Mouse (Mus musculus) kidney, adult 9 months (tissue): ENCODE data around the gene Gm10282.
A peak's percentile ranks its signal among the peaks of the same experiment; 100 is the strongest.

ENCODE experiments used
- DNase-seq: peaks from one replicate; pipeline ENCODE4 v3.0.0; 2022

Gene Gm10282

DNA sequence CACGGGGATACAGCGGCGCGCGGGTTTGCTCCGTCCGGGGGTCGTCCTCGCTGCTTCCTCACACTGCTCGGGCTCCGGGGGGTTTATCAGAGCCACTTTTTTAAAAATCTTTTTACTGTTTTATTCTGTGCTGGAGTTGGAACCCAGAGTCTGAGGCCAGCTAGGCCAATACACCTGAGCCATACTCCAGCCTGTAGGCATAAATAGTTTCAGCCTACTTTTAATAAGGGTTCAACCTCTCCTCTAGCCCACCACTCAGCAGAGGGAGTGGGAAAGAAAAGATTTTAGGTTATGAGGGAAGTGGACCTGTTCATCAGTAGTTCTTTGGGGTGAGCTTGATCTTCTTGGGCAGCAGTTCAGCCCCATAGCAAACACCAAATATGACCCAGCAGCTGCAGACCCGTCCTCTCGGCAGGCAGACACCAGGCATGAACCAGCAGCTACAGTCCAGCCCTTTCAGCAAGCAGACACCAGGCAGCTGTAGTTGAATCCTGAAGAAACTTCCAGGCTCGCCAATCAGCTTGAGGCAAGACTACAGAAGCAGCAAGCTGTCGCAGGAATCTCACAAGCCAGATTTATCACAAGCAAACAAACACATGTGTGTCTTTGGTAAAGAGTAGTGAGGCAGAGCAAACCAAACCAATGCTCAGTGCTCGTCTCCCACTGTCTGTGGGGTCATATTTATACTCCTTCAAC lies at the start of gene Gm10282:
Gene Gm10282, minus strand, starts transcription at position 51 of the 696 bp plus-strand sequence.
- no peak for DNase-seq

DNA sequence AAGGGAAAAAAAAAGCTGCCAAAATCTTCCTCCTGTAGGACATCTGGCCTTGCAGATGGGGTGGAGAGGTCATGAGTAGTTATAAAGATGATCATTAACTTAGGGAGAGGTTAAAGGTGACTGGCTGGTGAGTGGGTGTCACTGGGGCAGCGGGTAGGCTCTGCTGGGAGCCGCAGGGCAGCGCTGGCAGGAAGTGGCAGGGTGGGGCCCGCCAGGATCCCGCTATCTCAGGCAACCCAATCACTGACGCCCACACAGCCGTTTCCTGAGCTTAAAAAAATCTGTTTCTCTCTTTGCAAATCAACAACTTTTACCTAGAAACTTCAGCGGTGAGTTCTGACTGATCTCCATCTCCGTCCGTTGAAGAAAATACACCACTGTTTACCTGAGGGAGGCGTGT lies 49.2 kb upstream of the Gm10282 start:
- peak; percentile 76 for DNase-seq

DNA sequence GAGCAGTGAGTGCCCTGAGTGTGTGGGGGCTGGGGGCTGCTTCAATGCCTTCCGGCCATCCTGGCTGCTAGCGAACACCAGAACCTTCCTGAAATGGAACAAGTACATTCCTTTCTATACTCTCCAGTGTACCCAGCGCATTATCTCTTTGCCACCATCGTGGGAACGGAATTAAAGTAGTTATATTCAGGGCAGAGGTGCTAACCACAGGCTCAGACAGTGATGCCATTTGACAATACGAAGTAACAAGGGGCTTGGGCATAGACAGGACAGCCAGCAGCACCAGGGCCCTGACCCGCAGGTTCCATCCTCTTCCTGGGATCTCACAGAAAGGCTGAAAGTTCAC lies 48.6 kb upstream of the Gm10282 start:
- DNase-seq, result no peak

DNA sequence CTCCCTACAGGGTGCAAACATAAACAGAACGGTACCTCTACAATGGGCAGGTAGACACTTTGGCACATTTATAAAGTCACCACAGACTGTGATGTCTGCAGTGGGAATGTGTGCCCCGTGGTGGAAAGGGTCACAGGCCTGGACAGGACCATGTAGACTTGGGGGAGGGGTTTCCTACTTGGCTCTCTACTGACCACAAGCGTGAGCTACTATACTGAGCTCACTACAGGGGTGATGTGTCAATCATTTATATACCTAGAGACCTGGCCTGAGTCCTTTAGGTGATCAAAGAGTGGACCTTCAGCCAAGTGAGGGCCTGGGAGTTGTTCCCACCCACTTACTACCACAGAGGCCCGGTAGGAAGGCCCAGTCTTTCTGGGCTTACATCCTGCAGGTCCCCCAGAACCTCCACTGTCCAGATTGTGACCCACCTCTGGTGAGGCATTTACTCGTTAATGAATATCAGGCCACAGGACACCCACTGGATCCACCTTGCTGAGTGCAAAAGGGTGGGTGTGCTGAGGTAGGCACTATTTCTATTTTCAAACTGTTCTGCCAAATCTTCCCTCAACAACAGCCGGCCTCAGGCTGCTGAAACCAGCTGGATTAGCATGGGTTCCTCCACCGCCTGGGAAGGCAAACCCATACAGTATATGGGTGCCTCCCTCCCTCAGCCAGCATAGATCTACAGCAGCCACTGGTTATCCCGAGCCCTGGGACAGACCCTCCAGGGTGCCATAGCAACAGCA lies 48.1 kb upstream of the Gm10282 start:
- peak; percentile 73 for DNase-seq

DNA sequence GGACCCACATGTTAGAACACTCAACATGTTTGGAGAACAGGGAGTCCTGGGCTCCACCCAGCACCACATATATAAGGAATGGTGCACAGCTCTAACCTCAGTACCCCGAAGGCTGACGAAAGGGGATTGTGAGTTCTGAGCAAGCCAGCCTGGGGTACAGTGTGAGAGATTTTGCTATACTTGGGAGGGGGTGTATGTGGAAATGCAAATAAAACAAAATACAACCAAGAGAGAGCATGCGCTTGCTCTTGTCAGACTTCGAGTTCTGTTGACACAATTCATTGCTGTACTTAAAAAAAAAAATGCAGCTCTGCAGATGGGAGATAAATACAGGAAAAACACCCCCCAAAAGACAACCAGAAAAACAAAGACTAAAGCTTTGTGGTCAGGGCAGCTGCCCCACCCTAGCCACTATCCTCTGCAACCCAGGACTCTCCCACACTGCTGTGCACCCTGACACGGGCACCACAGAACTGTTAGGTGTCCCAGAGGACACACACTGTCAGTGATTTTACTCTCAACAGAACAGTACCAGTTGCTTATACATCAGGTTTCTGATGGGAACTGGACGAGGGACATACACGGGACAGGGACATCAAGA lies 46.4 kb upstream of the Gm10282 start:
- no peak for DNase-seq

DNA sequence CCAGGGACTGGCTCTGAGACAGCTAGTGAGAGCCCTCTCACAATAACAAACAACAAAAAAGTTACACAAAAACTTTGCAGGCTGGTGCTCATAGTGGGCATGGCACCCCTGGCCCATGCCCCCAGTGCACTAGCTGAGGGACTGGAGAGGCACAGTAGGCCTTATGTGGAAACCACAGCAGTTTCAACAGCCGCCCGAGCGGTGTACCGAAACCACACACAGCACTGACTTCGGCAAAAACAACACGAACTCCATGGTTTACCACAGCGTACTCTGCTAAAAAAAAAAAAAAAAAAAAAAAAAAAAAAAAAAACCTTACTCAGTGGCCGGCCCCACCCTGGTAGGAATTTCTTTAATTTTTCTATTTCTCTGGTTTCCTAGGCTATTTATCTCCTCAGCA lies 45.7 kb upstream of the Gm10282 start:
- no peak for DNase-seq

DNA sequence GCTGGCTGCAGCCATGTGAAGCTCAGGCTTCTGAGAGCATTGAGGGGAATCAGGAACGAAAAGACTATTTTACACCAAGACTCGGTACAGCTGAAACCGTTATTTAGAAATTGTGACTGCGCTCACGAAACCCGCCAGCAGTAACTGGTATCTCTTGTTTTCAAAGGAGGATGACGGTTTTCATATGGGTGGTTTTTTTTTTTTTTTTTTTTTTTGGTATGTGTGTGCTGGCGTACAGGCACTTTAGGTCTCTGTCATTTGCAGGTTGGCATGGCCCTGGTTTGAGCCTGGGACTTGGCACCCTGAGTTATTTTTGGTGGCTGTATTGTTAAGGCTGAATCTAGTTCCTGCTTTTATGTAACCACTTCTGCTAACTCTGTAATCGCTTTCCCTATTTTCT lies 44.8 kb upstream of the Gm10282 start:
- no peak for DNase-seq

DNA sequence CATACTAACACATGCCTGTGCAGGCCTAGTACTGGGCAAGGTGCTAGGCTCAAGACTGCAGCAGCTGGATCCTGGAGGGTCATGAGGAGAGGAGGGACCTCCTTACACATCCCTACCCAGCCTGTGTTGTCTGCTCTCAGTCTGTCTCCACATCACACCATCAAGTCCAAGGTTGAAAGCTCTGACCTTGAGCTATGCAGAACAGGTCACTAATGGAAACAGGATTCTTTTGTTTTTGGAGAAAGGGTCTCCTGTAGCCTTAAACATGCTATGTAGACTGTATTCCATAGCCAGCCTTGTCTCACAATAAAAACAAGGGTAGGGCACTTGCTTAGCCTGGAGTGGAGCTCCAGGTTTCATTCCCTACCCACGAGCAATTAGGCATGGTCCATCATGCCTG lies 43.9 kb upstream of the Gm10282 start:
- no peak for DNase-seq

DNA sequence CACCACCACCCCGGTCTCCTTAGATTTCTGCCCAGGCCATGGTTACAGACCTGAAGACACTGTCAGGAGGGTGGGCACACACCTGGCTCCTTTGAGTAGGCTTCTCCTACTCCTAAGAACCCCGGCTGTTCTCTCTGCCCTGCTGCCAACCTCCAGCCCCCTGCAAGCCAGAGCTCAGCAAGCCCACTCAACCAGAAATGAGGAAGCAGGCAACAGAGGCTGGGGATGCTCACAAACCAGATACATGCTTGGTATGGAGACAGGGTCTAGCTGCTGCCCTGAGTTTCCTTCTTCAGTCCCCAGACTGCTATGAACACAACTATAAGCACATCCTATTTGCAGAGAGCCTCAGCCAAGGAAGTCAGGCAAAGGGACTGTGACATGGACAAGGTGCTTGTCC lies 43.1 kb upstream of the Gm10282 start:
- DNase-seq, result no peak

DNA sequence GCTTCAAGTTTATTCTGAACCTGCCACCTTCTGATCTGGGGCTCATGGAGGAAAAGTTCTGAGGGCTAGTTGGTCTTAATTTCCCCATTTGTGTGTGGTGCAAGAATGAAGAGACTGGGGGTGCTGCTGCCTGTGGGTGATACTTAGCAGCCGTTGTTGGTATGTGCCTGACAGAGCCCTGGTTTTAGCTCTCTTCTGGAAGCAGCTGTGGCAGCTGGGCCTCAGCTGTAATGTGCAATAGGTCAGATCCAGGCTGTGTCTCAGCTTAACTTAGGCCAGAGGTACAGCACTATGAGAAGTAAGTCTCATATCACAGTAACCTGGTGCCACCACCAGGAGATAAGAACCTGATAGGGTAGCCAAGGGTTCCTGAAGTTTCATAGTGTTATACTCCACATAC lies 42.5 kb upstream of the Gm10282 start:
- DNase-seq, result no peak

DNA sequence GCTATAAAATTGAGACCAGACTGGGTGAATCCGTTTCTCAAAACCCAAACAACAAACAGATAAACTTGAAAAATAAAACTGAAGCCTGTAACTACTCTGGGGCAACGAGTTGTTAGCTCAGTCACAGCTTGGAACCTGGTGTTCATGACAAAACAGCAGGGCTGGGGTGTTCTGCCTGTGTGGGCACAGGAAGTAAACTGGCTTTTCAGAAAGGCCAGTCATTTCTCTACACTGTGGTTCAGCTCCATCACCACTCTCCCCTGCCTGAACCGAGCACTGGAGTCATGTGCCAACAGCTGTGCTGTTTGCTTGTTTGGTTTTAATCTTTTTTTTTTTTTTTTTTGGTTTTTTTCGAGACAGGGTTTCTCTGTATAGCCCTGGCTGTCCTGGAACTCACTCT lies 38.7 kb upstream of the Gm10282 start:
- no peak for DNase-seq

DNA sequence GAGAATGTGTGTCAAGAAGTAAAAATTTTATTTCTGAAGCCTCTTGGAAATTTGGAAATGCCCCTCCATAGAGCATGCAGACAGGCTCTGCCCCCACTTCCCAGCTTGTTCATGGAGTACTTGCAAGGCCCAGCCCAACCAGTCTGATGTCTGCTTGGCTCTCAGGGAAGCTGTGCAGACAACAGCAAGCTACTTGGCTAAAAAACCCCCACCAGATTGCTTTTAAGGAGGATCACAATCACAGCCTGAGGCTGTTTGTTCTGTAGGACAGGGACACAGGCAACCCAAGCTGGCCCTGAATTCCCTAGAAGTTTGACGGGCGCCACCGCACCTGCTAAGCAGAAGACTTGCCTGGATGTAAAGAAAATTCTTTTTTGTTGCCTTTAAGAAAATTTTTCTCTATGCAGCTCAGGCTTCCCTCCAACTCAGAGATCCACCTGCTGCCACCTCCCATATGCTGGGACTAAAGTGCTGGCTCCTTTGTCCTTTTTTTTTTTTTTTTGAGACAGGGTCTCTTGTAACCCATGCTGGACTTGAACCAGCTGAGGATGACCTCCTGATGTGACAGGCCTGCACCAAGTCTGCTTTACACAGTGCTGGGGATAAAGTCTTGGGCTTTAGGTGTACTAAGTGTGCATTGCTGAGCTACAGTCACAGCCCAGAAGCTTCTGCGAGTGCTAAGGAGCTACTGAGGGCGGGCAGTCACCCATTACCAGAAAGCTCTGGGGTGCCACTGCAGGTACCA lies 37.7 kb upstream of the Gm10282 start:
- DNase-seq, result no peak

DNA sequence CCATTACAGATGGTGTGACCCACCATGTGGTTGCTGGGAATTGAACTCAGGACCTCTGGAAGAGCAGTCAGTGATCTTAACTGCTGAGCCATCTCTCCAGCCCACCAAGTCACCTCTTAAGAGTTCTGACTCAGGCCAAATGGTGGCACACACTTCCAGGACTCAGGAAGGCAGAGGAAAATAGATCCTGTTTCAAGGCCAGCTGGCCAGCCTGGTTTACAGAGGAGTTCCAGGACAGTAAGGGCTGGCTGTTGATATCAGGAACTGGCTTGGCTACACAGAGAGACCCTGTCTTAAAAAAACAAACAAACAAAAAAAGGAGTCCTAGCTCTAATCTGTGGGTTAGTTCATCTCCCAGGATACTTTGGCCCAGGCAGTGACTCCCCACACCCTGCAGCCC lies 32.0 kb upstream of the Gm10282 start:
- DNase-seq, result no peak

DNA sequence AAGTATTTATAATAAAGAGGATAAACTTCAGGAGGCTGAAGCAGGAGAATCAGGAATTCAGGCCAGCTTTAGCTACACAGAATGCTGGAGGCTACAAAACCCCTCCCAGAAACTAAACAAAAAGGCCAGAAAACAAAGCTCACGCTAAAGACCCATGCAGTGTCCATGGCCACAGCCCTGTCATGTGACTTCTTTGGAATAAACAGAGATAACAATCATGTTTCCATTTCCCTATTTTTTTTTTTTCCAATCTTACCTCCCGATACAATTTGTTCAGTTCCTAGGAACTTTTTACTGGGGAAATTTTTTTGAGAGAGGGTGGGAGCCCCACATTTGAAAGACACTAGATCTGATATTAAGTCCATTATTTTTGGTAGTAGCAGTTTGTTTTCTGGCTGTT lies 31.2 kb upstream of the Gm10282 start:
- peak; percentile 50 for DNase-seq

DNA sequence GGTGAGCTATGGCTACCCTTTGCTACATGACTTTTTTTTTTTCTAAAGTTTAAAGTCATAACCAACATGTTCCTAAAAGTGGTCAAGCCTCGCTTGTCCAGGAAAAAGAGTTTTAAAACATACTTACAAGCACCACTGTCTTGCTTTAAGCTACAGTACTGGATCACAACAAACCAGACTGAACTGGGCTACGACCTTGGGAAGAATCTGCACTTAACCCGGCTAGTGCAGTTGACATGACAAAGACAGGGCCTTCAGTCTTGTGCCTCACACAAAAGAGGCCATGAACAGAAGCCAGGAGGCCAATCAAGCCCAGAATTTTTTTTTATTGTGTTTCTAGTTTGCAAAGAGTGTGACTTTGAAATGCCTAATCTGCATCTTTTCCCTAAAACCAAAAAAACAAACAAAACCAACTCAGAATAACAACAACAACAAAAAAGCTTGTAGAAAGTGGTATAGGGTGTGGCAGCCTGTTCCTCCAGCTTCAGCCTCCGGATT lies 29.1 kb upstream of the Gm10282 start:
- no peak for DNase-seq

DNA sequence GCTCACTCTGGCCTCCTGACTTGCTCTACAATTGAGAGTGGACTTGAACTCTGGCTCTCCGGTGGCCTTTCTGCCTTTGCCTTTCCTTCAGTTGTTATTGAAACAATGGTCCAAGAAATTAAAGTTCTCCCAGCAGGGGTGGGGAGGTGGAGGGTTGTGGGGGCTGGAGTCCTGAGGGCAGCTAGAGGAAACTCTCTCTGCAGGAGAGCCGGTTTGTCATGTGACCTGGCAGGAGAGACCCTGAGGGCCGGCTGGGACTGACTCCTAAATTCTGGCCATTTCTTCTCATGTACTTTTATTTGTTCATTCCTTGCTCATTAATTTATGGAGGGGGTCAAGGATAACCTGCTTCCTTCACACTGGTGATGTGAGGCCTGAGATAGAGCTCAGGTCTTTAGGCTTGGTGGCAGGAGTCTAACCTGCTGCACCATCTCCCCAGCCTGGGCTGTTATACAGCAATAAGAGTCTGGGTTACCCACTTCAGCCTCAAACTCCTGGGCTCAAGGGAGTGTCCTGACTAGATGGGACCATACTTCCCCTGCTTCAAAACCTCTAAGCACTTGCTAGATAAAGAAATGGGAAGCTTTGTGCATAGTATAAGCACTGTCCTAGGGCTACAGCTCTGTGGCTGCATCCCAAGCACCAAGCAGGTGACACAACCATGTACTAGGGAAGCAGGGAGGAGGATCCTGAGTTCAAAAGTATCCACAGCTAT lies 28.5 kb upstream of the Gm10282 start:
- DNase-seq, result no peak

DNA sequence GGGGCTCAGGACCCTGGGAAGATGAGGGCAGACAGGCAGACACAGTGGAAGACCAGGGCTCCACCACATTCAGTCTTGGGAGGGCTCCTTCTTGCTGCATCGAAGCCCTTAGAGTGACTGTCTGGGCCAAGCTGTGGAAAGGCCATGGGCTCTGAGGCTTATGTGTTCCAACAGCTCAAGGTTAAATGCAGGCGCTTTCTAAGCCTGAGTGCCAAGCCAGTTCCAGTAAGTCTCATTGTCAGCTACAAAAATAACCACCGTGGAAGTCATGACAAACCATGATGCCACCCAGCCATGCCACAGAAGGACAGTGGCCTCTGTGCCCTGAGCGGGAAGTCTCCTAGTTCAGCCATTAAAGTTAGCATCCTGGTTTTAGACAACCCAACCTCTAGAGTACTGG lies 26.6 kb upstream of the Gm10282 start:
- no peak for DNase-seq

DNA sequence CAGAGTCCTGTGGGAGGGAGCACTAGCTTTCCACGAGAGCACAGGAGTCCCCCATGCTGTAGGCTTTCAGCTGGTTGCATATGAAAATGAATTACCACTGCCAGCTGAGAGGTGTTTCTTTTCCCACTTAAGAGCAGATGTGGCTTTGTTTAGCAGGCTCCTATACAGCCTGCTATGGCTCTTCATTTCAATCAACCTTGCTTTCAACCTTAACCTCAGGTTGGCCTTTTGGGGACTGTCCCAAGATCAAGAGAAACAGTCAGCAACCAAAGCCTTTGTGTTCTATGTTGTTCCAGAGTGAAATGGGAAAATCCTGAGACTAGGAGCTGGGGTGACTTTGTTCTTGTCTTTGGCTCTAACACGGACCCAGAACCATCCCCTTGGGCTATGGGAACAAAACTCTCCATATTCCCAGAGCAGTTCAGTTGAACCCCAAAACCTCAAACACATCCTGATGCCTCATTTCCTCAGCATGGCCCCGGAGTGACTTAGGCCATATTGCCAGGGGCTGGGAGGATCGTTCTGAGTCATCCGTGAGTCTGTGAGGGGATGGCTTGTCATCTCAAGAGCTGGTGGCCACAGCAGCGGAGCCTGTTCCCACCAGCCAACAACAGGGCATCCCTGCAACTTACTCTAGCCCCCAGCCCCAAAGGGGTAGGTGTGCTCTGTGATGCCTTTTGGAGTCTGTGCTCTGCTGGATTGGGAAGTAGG lies 25.9 kb upstream of the Gm10282 start:
- no peak for DNase-seq

DNA sequence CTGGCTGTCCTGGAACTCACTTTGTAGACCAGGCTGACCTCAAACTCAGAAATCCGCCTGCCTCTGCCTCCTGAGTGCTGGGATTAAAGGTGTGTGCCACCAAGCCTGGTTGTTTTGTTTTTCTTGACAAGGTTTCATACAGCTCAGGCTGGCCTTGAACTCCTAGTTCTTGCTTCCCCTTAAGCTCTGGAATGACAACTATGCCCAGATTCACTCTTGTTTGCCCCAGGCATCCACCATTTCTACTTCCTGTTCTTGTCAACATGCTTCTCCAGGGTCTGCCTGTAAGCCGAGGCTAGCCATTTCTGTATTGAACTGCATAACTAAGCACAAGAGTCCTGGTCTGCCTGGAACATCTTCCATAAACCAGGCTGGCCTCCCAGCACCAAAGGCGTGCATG lies 24.1 kb upstream of the Gm10282 start:
- no peak for DNase-seq

DNA sequence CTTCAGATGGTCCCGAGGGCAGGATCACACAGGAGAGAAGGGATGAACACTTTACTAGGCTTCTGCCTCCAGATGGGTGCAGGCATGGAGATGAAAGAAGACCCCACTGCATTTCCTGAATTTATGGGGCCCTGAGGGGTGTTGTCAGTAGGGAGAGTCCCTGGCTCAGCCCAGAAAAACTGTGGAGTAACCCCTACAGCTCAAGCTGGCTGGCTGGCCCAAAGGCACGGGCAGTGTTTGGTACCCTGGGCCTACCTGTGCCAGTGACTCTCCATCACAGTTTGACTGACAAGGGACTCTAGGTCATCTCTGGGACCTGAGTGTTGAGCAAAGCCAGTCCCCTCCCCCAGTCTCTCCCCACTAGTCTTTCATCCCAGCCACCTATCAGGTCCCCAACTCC lies 19.6 kb upstream of the Gm10282 start:
- DNase-seq, result no peak

DNA sequence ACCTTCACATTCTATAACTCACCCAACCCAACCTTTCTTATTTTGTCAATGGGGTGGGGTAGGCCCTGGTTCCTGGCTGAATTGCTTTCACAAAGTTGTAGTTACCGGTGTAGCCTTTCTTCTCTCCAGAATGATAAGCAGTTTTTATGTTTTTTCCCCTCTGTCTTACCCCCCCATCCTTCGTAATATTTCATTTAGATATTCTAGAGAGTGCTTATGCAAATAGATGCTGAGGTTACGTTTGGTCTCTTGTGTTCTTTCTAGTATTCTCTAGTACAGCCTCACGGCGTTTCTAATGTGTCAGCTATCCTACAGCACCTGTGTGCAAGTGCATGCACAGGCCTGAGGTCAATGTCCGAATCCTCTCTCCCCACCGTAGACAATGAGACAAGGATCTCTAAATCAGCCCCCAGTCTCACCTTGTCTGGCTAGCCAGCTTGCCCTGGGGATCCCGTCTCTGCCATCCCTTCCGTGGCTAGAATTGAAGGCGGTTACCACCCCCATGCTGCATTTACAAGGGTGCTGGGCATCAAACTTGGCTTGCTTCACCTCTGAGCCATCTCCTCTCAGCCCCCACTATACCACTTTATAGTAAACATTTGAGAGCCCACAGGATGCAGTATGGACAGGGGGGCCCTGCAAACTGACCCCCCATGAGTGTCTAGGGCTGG lies 19.1 kb upstream of the Gm10282 start:
- no peak for DNase-seq
